Mouse (Mus musculus): ENCODE results near the gene Arl6ip6. TPM values are rescaled to one million over a fixed set of nuclear protein-coding genes. Genes with fewer than 3 reads are reported as not detected.

The Arl6ip6 gene
- total RNA-seq, 1 experiment, result 67.0 TPM

- TF ChIP-seq HCFC1 (IDR thresholded peaks at IDR 0.05; ENCODE audit: borderline replicate concordance, insufficient read depth, low read length) (no peak), ZNF384 (IDR thresholded peaks at IDR 0.05; ENCODE audit: low read depth, low read length) (no peak), ZC3H11A (IDR thresholded peaks at IDR 0.05; ENCODE audit: borderline replicate concordance, low read depth, low read length) (no peak), MAFK (IDR thresholded peaks at IDR 0.05; ENCODE audit: insufficient read depth, low read depth, low read length) (no peak), CHD2 (IDR thresholded peaks at IDR 0.05; ENCODE audit: low read depth, low read length) (no peak)
- Histone ChIP-seq H3K4me1 (ENCODE audit: control insufficient read depth in 2 of 2, insufficient read depth in 2 of 2, low read length in 2 of 2, poor library complexity in 1 of 2) (0 out of 4 replicates have a peak, but pooled peaks cover 0 to 2% of the 10 kb centered on the region in 2 experiments), H3K36me3 (ENCODE audit: control insufficient read depth, insufficient read depth, low read length, poor library complexity, severe bottlenecking) (peaks cover 9% of the 10 kb centered on the region; the same call in 1 of the 2 replicates), H3K9ac (ENCODE audit: insufficient read depth, low read depth, low read length, poor library complexity, severe bottlenecking) (no peak overlapping the region), H3K9me3 (ENCODE audit: control insufficient read depth, insufficient read depth, low read depth, low read length) (no peaks in the 10 kb centered on the region), H3K27ac (ENCODE audit: insufficient read depth, low read depth, low read length, poor library complexity, severe bottlenecking) (no peak overlapping the region), H3K4me3 (ENCODE audit: insufficient read depth in 1 of 2, low read depth in 1 of 2, low read length in 2 of 2, poor library complexity in 1 of 2, severe bottlenecking in 1 of 2) (no peak overlapping the region)
- in situ Hi-C loops (cut with MboI; ENCODE audit: low sequenced_read_pairs in 2 of 2, unreplicated experiment in 2 of 2), result no loop called here
- DNase-seq (ENCODE audit: low read depth, low spot score), result no peak
Measured at GRCm38 (mm10) chr2:53199203-53199602, 7.7 kb downstream of the Arl6ip6 start.

- no peak for TF ChIP-seq MAFK (IDR thresholded peaks at IDR 0.05; ENCODE audit: insufficient read depth, low read depth, low read length)
- TF ChIP-seq ZC3H11A (IDR thresholded peaks at IDR 0.05; ENCODE audit: borderline replicate concordance, low read depth, low read length), result no peak
- no peak for TF ChIP-seq ZNF384 (IDR thresholded peaks at IDR 0.05; ENCODE audit: low read depth, low read length)
- no peak overlapping the region for H3K9ac ChIP-seq (ENCODE audit: insufficient read depth, low read depth, low read length, poor library complexity, severe bottlenecking)
- H3K4me3 ChIP-seq (ENCODE audit: insufficient read depth in 1 of 2, low read depth in 1 of 2, low read length in 2 of 2, poor library complexity in 1 of 2, severe bottlenecking in 1 of 2), result no peak overlapping the region
- in situ Hi-C loops (cut with MboI; ENCODE audit: low sequenced_read_pairs in 2 of 2, unreplicated experiment in 2 of 2), result no loop called here
- DNase-seq (ENCODE audit: low read depth, low spot score), result no peak
- H3K27ac ChIP-seq (ENCODE audit: insufficient read depth, low read depth, low read length, poor library complexity, severe bottlenecking), result no peak overlapping the region
- no peaks in the 10 kb centered on the region for H3K9me3 ChIP-seq (ENCODE audit: control insufficient read depth, insufficient read depth, low read depth, low read length)
- H3K36me3 ChIP-seq (ENCODE audit: control insufficient read depth, insufficient read depth, low read length, poor library complexity, severe bottlenecking), result peaks cover 11% of the 10 kb centered on the region
- no peaks in the 10 kb centered on the region for H3K4me1 ChIP-seq (ENCODE audit: control insufficient read depth in 2 of 2, insufficient read depth in 2 of 2, low read length in 2 of 2, poor library complexity in 1 of 2)
Measured at GRCm38 (mm10) chr2:53200164-53200885, 8.8 kb downstream of the Arl6ip6 start.

GRCm38 (mm10) chr2:53204373-53205274, 13.1 kb downstream of the Arl6ip6 start:
- Histone ChIP-seq H3K4me1 (ENCODE audit: control insufficient read depth in 2 of 2, insufficient read depth in 2 of 2, low read length in 2 of 2, poor library complexity in 1 of 2) (no peaks in the 10 kb centered on the region), H3K4me3 (ENCODE audit: insufficient read depth in 1 of 2, low read depth in 1 of 2, low read length in 2 of 2, poor library complexity in 1 of 2, severe bottlenecking in 1 of 2) (no peak overlapping the region), H3K27ac (ENCODE audit: insufficient read depth, low read depth, low read length, poor library complexity, severe bottlenecking) (no peak overlapping the region), H3K9ac (ENCODE audit: insufficient read depth, low read depth, low read length, poor library complexity, severe bottlenecking) (no peak overlapping the region), H3K9me3 (ENCODE audit: control insufficient read depth, insufficient read depth, low read depth, low read length) (no peaks in the 10 kb centered on the region), H3K36me3 (ENCODE audit: control insufficient read depth, insufficient read depth, low read length, poor library complexity, severe bottlenecking) (peaks cover 8% of the 10 kb centered on the region)
- no peak for TF ChIP-seq ZC3H11A (IDR thresholded peaks at IDR 0.05; ENCODE audit: borderline replicate concordance, low read depth, low read length)
- no peak for TF ChIP-seq CHD2 (IDR thresholded peaks at IDR 0.05; ENCODE audit: low read depth, low read length)
- TF ChIP-seq ZNF384 (IDR thresholded peaks at IDR 0.05; ENCODE audit: low read depth, low read length), result no peak
- TF ChIP-seq HCFC1 (IDR thresholded peaks at IDR 0.05; ENCODE audit: borderline replicate concordance, insufficient read depth, low read length), result no peak
- TF ChIP-seq MAFK (IDR thresholded peaks at IDR 0.05; ENCODE audit: insufficient read depth, low read depth, low read length), result no peak
- no peak for DNase-seq (ENCODE audit: low read depth, low spot score)
- in situ Hi-C loops (cut with MboI; ENCODE audit: low sequenced_read_pairs in 2 of 2, unreplicated experiment in 2 of 2), result no loop called here

- in situ Hi-C loops (cut with MboI; ENCODE audit: low sequenced_read_pairs in 2 of 2, unreplicated experiment in 2 of 2), result no loop called here
Measured at GRCm38 (mm10) chr2:53206749-53207148, 15.2 kb downstream of the Arl6ip6 start.

More at GRCm38 (mm10) chr2:53206749-53207148, 15.2 kb downstream of the Arl6ip6 start:
- TF ChIP-seq ZC3H11A (IDR thresholded peaks at IDR 0.05; ENCODE audit: borderline replicate concordance, low read depth, low read length), result no peak
- TF ChIP-seq MAFK (IDR thresholded peaks at IDR 0.05; ENCODE audit: insufficient read depth, low read depth, low read length), result no peak
- TF ChIP-seq ZNF384 (IDR thresholded peaks at IDR 0.05; ENCODE audit: low read depth, low read length), result no peak
- no peak for TF ChIP-seq HCFC1 (IDR thresholded peaks at IDR 0.05; ENCODE audit: borderline replicate concordance, insufficient read depth, low read length)
- no peak for TF ChIP-seq CHD2 (IDR thresholded peaks at IDR 0.05; ENCODE audit: low read depth, low read length)
- Histone ChIP-seq H3K9ac (ENCODE audit: insufficient read depth, low read depth, low read length, poor library complexity, severe bottlenecking) (no peak overlapping the region), H3K27ac (ENCODE audit: insufficient read depth, low read depth, low read length, poor library complexity, severe bottlenecking) (no peak overlapping the region), H3K36me3 (ENCODE audit: control insufficient read depth, insufficient read depth, low read length, poor library complexity, severe bottlenecking) (peaks cover 5% of the 10 kb centered on the region), H3K4me3 (ENCODE audit: insufficient read depth in 1 of 2, low read depth in 1 of 2, low read length in 2 of 2, poor library complexity in 1 of 2, severe bottlenecking in 1 of 2) (no peak overlapping the region), H3K9me3 (ENCODE audit: control insufficient read depth, insufficient read depth, low read depth, low read length) (peaks cover 5% of the 10 kb centered on the region; the same call in 1 of the 2 replicates), H3K4me1 (ENCODE audit: control insufficient read depth in 2 of 2, insufficient read depth in 2 of 2, low read length in 2 of 2, poor library complexity in 1 of 2) (no peaks in the 10 kb centered on the region)
- DNase-seq (ENCODE audit: low read depth, low spot score), result no peak
